Mouse (Mus musculus): Measurements from ENCODE around the gene Stambp.

DNA sequence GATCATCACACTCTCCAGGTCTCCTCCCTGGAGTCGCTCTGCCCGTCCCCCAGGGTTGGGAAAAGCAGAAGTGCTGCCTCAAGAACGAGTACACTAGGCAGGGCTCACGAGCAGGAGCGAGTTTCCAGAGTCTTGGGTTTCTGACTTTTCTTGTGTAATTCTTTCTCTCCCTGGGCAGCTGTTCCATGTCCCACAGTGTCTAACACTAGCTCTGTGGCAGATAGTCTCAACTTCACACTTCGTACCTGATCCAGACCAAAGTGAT is 35.8 kb downstream of the Stambp start:
- TF ChIP-seq GATA1 (IDR thresholded peaks at IDR 0.05; ENCODE audit: borderline replicate concordance, low read length) = no peak
- TF ChIP-seq FLI1 (IDR thresholded peaks at IDR 0.05; ENCODE audit: low read length) = no peak

Data from megakaryocyte, embryonic 14.5 days (primary cell).